Mouse (Mus musculus): ENCODE data around the gene Napepld.
A peak's percentile ranks its signal among the peaks of the same experiment; 100 is the strongest.

- TF ChIP-seq CTCF (IDR thresholded peaks at IDR 0.05; ENCODE audit: extremely low read depth, insufficient read depth, insufficient read length, insufficient replicate concordance) (peak; percentile 57; the same call in 1 of the 2 replicates), POLR2A (IDR thresholded peaks at IDR 0.05; ENCODE audit: low read depth, low read length) (no peak)
Measured at GRCm38 (mm10) chr5:21735584-21735983, 34.4 kb upstream of the Napepld start.
